Mouse (Mus musculus) intestine, embryonic 14.5 days (tissue): ENCODE data around the gene Slc27a2. TPM values are rescaled to one million over a fixed set of nuclear protein-coding genes. Genes with fewer than 3 reads are reported as not detected.
"Not testable (repeated sequence)": the region's sequence is repeated elsewhere in the genome, so short reads cannot be mapped to it uniquely, and the experiment has no call there.

Experiments used
- ATAC-seq: fragments of 200-750 bp; cut with Nextera tagmentation; replicated peaks from 2 replicates; pipeline ENCODE4 v1.8.0; 2017; ENCODE audit warnings: low read depth, moderate number of reproducible peaks, moderate TSS enrichment, moderate library complexity; ENCODE audit not compliant: low FRiP score, low TSS enrichment
- DNase-seq: peaks from one replicate; pipeline ENCODE4 v3.0.0-alpha.2; 2018; ENCODE audit warnings: low spot score
- H3K27ac ChIP-seq: fragments of 300-500 bp; sonication (generic); 2 replicates; pipeline ENCODE4 v1.5.1; 2014; ENCODE audit warnings: low read depth, mild to moderate bottlenecking, control low read depth
- H3K27me3 ChIP-seq: fragments of 300-500 bp; sonication (generic); replicated peaks from 2 replicates; pipeline ENCODE4 v1.6.1; 2014; ENCODE audit warnings: low read length, control low read depth; ENCODE audit not compliant: control insufficient read depth, insufficient read depth
- H3K36me3 ChIP-seq: fragments of 300-500 bp; sonication (generic); 2 replicates; pipeline ENCODE4 v1.6.1; 2014; ENCODE audit warnings: low read length, control low read depth; ENCODE audit not compliant: control insufficient read depth, insufficient read depth
- H3K4me1 ChIP-seq: fragments of 300-500 bp; sonication (generic); replicated peaks from 2 replicates; pipeline ENCODE4 v1.6.1; 2014; ENCODE audit warnings: low read length, control low read depth, mixed read lengths; ENCODE audit not compliant: control insufficient read depth, insufficient read depth
- H3K4me2 ChIP-seq: fragments of 300-500 bp; sonication (generic); 2 replicates; pipeline ENCODE4 v1.6.1; 2014; ENCODE audit warnings: low read length
- H3K4me3 ChIP-seq: fragments of 300-500 bp; sonication (generic); 2 replicates; pipeline ENCODE4 v1.5.1; 2014; ENCODE audit warnings: low read depth, low read length, control low read depth, mixed read lengths
- H3K9ac ChIP-seq: fragments of 300-500 bp; sonication (generic); 2 replicates; pipeline ENCODE4 v1.6.1; 2014; ENCODE audit warnings: mild to moderate bottlenecking, low read length
- H3K9me3 ChIP-seq: fragments of 300-500 bp; sonication (generic); 2 replicates; pipeline ENCODE4 v1.6.1; 2016; ENCODE audit warnings: low read length, control low read depth; ENCODE audit not compliant: control insufficient read depth
- WGBS: fragments of 180-500 bp; shearing (Covaris S2); extraction: QIAGEN DNeasy Blood & Tissue Kit; methylation state at CpG from one replicate; pipeline ENCODE4 v1.1.7; 2014; 5-methylcytosine and 5-hydroxymethylcytosine counted together
- polyA plus RNA-seq: library from polyadenylated mRNA; unstranded; fragments of >200 nt; fragmentation: Nextera tagmentation; extraction: Ambion mirVana; gene quantifications from 2 replicates; pipeline ENCODE4 v1.2.1, GENCODE M21; 2014

The Slc27a2 gene
- polyA plus RNA-seq, 1 experiment from 2014 or later = 1.4 TPM

DNA sequence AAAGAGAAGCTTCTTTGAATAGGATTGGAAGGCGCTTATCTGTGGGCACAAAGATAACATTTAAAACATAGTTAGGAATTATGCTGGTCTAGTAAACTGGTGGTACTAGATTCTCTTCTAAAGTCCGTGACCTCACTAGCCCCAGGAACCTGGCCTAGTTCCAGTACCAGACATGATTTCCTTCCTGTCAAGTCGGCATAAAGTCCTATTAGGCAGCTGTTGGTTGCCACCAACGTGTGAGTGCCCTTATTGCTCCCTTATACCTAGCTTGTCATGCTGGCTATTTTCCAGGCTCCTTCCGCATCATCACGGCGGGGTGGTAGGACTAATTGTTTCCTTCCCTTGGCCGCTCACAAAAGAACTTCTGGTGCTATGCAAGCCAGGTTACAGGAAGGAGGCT is 30.2 kb upstream of the Slc27a2 start:
- Histone ChIP-seq H3K27me3 (no peaks in the 10 kb centered on the region), H3K4me2 (no peak overlapping the region), H3K4me1 (no peaks in the 10 kb centered on the region), H3K9ac (no peak overlapping the region), H3K4me3 (no peak overlapping the region), H3K9me3 (no peaks in the 10 kb centered on the region), H3K27ac (no peak overlapping the region), H3K36me3 (no peaks in the 10 kb centered on the region)
- DNase-seq (no peak), ATAC-seq (no peak)
- 73% methylated on average over 8 of the region's 8 CpGs for WGBS

DNA sequence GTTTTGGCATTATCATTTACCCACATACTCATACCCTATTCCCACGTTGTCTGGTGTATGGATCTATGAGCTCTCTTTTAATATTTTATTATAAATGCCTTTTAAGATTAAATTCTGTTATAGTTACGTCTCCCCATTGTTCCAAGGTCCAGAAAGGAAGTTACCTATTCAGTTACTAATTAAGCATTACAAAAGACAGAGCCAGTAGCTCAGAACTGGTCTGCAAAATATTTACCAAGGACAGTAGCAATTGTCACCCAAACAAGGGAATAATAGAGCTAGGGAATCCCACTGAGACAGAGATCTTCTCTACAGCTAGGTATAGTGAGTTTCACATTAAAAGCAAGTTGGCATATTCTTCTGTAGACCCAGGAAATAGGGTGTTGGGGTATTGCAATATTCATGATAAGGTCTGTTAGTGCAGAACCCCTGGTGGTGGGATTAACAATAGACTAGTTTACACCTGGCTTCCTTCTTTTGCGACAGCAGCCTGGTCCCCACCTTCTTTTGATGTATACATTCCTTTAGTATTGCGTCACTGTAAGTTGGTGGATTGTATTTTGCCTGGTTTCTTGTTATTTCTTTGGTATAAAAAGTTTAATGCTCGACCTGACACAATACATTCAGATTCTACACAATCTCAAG is 29.0 kb upstream of the Slc27a2 start:
- 56% methylated on average over 5 of the region's 5 CpGs for WGBS
- H3K9ac ChIP-seq, ATAC-seq, H3K27ac ChIP-seq, H3K4me2 ChIP-seq, H3K27me3 ChIP-seq, H3K4me1 ChIP-seq, DNase-seq, H3K36me3 ChIP-seq, H3K9me3 ChIP-seq, H3K4me3 ChIP-seq: not testable (repeated sequence)

GRCm38 (mm10) chr2:126524271-126524670 is 27.9 kb upstream of the Slc27a2 start:
- Histone ChIP-seq H3K9me3 (no peaks in the 10 kb centered on the region), H3K4me1 (no peaks in the 10 kb centered on the region), H3K4me2 (no peak overlapping the region), H3K9ac (no peak overlapping the region), H3K36me3 (no peaks in the 10 kb centered on the region), H3K4me3 (no peak overlapping the region), H3K27ac (no peak overlapping the region), H3K27me3 (no peaks in the 10 kb centered on the region)
- WGBS = 94% methylated on average over 2 of the region's 2 CpGs
- no peak for ATAC-seq
- no peak for DNase-seq

- Histone ChIP-seq H3K36me3 (no peaks in the 10 kb centered on the region), H3K4me3 (no peak overlapping the region), H3K27ac (no peak overlapping the region), H3K9ac (no peak overlapping the region), H3K4me1 (no peaks in the 10 kb centered on the region), H3K27me3 (no peaks in the 10 kb centered on the region), H3K4me2 (no peak overlapping the region), H3K9me3 (no peaks in the 10 kb centered on the region)
- no peak for ATAC-seq
- no peak for DNase-seq
- WGBS = 92% methylated on average over 8 of the region's 8 CpGs
Observed at GRCm38 (mm10) chr2:126527461-126527860, 24.7 kb upstream of the Slc27a2 start.

DNA sequence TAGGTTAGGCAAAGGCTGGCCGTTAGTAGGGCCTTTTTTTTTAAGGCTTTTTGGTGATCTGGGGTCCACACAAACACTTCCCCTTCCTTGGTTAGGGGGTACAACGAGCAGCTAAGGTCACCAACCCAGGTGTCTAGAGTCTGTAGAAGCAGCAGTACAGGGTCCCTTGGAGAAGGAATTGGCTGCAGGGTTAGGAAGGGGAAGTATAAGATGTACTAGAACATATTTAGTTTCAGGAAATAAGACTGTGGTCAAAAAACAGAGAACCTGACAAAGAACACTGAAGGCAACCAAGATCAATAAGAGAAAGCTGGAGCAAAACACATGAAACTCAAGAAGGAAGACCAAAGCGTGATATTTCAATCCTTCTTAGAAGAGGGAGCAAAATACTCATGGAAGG is 21.6 kb upstream of the Slc27a2 start:
- H3K4me1 ChIP-seq = no peaks in the 10 kb centered on the region
- DNase-seq (no peak), ATAC-seq (no peak)
- no peak overlapping the region for H3K27ac ChIP-seq
- H3K27me3 ChIP-seq = no peaks in the 10 kb centered on the region
- no peaks in the 10 kb centered on the region for H3K9me3 ChIP-seq
- H3K9ac ChIP-seq = no peak overlapping the region
- no peaks in the 10 kb centered on the region for H3K36me3 ChIP-seq
- 85% methylated on average over 3 of the region's 3 CpGs for WGBS
- no peak overlapping the region for H3K4me3 ChIP-seq
- H3K4me2 ChIP-seq = no peak overlapping the region

GRCm38 (mm10) chr2:126537654-126538053 is 14.6 kb upstream of the Slc27a2 start:
- Histone ChIP-seq H3K27ac (no peak overlapping the region), H3K4me1 (no peaks in the 10 kb centered on the region), H3K27me3 (no peaks in the 10 kb centered on the region), H3K4me2 (no peak overlapping the region), H3K4me3 (no peak overlapping the region), H3K9me3 (no peaks in the 10 kb centered on the region), H3K36me3 (no peaks in the 10 kb centered on the region), H3K9ac (no peak overlapping the region)
- ATAC-seq = no peak
- DNase-seq = no peak

DNA sequence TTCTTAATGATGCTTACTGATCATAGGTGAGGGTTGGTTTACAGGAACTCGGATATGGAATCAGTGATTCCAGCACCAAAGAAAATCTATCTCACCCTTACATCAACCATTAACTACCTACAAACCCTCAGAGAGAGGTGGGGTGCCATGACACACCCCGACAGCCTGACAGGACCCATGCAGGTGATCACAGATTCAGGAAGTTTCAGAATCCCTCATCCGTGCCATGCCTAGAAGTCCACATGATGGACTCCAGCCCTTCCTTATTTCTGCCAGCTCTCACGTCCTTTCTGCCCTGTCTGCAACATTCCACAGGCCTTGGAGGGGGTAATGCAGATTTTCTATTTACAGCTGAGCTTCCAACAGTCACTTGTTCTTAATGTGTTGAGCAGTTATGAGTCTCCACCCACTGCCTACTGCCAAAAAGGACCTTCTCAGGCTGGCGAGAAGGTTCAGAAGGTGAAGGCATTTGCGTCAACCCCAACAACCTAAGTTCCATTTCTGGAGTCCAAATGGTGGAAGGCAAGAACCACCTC is 11.7 kb upstream of the Slc27a2 start:
- Histone ChIP-seq H3K27ac (no peak overlapping the region), H3K27me3 (no peaks in the 10 kb centered on the region), H3K36me3 (no peaks in the 10 kb centered on the region), H3K4me1 (no peaks in the 10 kb centered on the region), H3K4me3 (no peak overlapping the region), H3K9me3 (no peaks in the 10 kb centered on the region), H3K4me2 (no peak overlapping the region), H3K9ac (no peak overlapping the region)
- 82% methylated on average over 6 of the region's 6 CpGs for WGBS
- no peak for ATAC-seq
- no peak for DNase-seq

DNA sequence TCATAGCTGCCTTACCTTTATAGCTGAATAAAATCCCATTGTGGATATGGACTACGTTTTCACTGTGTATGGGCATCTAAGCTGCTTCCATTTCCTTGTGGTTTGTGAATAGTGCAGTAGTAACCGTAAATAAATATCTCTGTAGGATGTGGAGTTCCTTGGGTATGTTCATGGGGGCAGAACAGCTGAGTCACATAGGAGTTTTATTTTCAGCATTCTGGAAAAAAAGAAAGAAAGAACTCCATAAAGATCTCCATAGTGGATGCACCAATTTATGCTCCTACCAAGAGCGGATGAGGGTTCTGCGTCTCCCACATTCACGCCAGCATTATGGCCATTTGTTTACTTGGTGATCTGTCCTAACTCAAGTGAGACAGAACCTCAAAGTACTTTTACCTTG is 10.0 kb upstream of the Slc27a2 start:
- 83% methylated on average over 5 of the region's 5 CpGs for WGBS
- H3K27ac ChIP-seq = no peak overlapping the region
- ATAC-seq = no peak
- H3K9ac ChIP-seq = no peak overlapping the region
- no peaks in the 10 kb centered on the region for H3K4me1 ChIP-seq
- no peak overlapping the region for H3K4me2 ChIP-seq
- no peaks in the 10 kb centered on the region for H3K27me3 ChIP-seq
- H3K9me3 ChIP-seq = no peaks in the 10 kb centered on the region
- DNase-seq = no peak
- no peaks in the 10 kb centered on the region for H3K36me3 ChIP-seq
- no peak overlapping the region for H3K4me3 ChIP-seq

GRCm38 (mm10) chr2:126545297-126545696 is 6.9 kb upstream of the Slc27a2 start:
- ATAC-seq (no peak), DNase-seq (no peak)
- Histone ChIP-seq H3K4me1 (no peaks in the 10 kb centered on the region), H3K4me2 (no peak overlapping the region), H3K27ac (no peak overlapping the region), H3K4me3 (no peak overlapping the region), H3K9me3 (no peaks in the 10 kb centered on the region), H3K9ac (no peak overlapping the region), H3K36me3 (no peaks in the 10 kb centered on the region), H3K27me3 (no peaks in the 10 kb centered on the region)
- WGBS = 63% methylated on average over 5 of the region's 5 CpGs
